Mouse (Mus musculus): Measurements from ENCODE around the gene Mrpl58. TPM values are rescaled to one million over a fixed set of nuclear protein-coding genes. Genes with fewer than 3 reads are reported as not detected.
"Not testable (repeated sequence)": the region's sequence is repeated elsewhere in the genome, so short reads cannot be mapped to it uniquely, and the experiment has no call there.

The Mrpl58 gene
- total RNA-seq, 2 experiments from 2014 or later = 95.7 to 96.6 TPM

DNA sequence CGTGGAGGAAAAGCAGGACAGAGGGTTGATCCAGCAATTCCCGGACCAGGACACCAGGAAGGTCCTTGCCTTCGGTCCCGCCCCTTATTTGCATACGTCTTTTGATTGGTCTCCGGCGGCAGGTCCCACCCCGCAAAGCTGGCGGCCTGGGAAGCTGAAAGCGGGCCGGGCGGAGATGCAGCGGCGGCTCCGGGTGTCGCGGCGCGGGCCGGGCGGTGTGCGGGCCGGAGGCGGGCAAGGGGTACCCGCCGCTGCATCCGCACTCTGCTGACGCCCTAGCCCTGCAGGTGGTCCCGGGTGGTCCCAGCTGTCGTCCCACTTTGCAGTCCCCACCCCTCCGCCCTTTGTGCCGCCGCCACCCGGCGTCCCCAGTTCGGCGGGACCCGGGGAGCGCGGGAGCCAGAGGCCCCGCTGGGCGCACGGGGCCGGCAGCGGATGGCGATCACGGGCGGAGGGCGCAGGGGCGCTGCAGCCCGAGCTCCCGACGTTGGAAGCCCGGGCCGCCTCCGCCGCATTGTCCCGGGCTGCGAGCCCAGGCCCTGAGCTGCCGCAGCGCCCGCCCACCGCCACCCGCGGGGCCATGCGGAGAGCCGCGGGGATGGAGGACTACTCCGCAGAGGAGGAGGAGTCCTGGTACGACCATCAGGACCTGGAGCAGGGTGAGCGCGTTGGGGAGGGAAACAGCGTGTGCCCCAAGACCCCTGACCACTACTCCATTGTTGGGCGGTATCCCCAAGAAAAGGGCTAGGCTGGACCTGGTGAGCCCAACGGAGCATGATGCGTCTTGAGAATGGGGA, 21.6 kb upstream of the Mrpl58 start, which contains the start of gene Cdr2l:
Gene Cdr2l (plus strand): TSS at position 174 of the 797 bp plus-strand sequence.
- peak; percentile 84 to 91 for DNase-seq (ENCODE audit: low spot score in 2 of 2)

DNA sequence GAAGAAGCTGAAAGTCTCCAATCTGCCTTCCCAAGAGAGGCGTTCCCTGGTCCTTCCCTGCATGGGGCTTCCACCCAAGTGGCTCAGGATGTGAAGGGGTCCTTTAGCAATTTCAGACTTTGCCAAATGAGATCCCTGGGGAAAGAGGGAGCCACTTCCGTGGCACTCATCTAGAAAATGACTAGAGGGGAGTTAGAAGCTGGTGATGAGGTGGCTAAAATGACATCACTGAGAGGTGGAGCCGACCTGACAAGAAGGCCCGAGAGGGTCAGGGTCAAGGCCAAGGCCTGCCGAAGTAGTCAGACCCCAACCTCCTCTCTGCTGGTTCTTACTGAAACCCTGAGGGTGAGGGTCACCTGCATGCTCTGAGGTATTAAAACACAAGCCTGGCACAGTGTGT, 20.7 kb upstream of the Mrpl58 start:
- no peak for DNase-seq (ENCODE audit: low spot score in 2 of 2)

GRCm38 (mm10) chr11:115383701-115384474, 19.7 kb upstream of the Mrpl58 start:
- DNase-seq (ENCODE audit: low spot score in 2 of 2) = peak; percentile 43 to 69

DNA sequence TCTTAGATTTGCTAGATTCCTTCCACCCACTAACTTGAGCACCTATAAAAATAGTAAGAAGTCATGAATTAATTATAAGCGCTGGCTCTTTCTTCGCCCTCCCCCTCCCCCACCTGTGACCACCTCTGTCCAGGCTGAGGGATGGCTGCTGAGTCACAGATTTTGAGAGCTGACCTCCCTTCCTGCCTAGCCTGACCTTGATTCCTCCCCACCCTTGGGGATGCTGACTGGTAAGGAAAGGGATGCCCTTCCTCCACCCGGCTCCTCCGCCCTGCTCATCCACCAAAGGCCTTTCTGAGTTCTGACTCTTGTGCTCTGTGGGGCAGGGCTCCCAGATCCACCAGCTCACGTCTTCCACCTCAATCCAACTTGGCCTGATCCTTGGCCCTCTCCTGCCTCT, 19.0 kb upstream of the Mrpl58 start:
- DNase-seq (ENCODE audit: low spot score in 2 of 2) = no peak

- not testable (repeated sequence) for DNase-seq (ENCODE audit: low spot score in 2 of 2)
These were observed 16.7 kb upstream of the Mrpl58 start for GRCm38 (mm10) chr11:115386859-115387258.

DNA sequence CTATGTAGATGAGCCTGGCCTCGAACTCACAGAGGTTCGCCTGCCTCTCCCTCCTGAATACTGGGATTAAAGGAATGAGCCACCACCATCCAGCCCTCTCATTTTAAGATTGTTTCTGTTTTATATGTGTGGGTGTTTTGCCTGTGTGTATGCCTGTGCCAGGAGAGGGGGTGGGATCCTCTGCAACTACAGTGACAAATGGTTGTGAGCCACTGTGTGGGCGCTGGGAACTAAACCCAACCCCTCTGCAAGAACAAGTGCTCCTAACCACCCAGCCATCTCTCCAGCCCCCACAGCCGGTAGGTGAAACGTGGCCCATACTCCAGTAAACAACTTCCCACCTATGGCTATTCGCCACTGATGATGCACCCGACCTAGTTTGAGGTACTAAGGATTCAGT, 12.2 kb upstream of the Mrpl58 start:
- DNase-seq (ENCODE audit: low spot score in 2 of 2) = no peak

DNA sequence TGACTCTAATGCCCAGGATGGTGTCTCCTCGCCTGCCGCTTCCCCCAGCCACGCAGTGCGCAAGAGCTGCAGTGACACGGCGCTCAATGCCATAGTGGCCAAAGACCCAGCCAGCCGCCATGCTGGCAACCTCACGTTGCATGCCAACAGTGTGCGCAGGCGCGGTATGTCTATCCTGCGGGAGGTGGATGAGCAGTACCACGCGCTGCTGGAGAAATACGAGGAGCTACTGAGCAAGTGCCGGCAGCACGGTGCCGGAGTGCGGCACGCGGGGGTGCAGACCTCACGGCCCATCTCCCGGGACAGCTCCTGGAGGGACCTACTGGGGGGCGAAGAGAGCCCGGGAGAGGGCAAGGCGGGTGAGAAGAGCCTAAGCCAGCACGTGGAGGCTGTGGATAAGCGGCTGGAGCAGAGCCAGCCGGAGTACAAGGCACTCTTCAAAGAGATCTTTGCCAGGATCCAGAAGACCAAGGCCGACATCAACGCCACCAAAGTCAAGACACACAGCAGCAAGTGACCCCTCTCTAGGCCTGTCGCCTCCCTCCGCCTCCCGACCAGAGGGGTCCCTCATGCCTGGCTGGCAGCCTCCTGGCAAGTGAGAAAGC, 9.7 kb upstream of the Mrpl58 start:
- DNase-seq (ENCODE audit: low spot score in 2 of 2) = no peak

DNA sequence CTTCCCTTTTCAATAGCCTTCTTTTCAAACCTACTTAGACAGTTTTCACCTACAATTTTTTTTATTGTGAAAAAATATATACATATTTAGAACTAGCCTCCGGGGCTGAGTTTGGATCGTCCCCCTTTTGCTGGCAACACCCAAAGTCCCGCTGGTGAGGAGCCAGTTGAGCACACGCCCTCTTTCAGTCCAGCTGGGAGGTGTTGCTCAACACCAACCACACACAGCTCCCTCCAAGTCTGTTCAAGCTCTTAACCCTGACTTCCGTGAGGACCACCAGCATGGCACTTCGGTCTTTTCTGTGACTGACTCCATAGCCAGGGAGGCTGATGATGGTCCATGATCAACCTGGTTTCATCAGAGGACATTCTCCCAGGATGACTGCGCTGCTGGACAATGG, 5.5 kb upstream of the Mrpl58 start:
- no peak for DNase-seq (ENCODE audit: low spot score in 2 of 2)

DNA sequence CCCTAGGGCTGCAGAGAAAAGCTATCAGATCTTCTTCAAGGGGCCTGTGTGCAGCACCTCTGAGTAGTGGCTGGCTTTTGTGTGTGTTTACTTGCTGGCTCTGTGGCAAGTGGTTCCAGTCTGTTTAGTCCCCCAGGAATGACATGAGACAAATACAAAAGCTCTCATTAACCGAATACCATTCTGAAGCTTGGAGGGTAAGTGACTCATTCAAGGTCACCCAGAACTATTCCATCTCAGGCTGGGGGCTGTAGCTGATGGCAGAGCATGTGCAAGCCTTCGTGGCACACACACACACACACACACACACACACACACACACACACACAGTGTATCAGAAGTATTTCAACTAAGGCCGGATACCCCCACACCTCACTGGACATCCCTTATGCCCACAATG, 3.4 kb upstream of the Mrpl58 start:
- DNase-seq (ENCODE audit: low spot score in 2 of 2) = no peak

DNA sequence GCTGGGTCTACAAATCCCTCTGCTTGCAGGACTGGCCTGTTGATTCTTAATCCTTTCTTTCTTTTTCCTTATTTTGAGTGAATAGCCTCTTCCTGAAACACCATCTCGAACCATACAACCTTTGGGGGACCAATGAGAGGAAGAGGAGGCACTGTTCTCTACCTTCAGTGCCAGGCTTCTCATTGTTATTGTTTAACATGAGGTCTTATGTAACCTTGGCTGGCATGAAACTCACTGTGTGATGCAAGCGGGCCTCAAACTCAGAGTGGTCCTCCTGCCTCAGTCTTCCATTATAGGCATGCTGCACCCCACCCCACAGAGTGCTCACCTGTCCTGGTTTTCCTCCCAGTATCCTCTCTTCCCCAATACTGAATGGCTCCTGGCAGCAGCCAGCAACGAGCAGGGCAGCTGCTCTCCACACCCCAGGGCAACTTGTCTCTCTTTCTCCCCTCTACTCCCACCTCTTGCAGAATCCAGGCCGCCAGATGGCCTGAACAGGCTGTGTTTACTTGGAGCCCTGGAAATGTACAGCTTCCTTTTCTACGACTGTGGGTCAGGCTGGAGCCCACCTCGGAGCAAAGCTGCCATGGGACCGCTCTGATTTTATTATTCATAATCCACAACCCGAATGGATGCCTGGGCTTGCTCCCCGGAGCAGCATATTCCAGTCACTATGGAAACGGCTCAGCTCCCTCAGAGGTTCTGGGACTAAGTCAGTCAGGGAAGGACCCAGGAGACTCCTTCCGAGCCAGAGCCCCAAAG, 2.7 kb upstream of the Mrpl58 start:
- peak; percentile 44 to 63 for DNase-seq (ENCODE audit: low spot score in 2 of 2)

DNA sequence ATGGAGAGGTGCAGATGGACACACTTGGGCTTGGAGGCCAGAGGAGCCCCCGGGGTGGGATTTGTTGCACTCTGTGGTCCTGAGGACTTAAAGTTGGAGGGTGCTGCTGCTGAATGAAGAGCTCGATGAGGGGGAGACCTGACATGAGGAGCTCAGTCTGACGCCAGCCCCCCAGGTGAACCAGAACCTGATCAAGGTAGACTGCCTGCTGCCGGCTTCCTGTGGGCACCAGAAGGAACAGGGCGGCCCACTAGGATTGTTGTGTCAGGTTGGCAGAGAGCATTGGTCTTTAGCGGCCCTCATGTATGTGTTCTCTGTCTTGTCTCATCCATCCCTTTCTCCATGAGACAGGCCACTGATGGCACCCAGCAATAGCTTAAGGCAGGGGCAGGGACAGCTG, 2.2 kb downstream of the Mrpl58 start:
- DNase-seq (ENCODE audit: low spot score in 2 of 2) = no peak

DNA sequence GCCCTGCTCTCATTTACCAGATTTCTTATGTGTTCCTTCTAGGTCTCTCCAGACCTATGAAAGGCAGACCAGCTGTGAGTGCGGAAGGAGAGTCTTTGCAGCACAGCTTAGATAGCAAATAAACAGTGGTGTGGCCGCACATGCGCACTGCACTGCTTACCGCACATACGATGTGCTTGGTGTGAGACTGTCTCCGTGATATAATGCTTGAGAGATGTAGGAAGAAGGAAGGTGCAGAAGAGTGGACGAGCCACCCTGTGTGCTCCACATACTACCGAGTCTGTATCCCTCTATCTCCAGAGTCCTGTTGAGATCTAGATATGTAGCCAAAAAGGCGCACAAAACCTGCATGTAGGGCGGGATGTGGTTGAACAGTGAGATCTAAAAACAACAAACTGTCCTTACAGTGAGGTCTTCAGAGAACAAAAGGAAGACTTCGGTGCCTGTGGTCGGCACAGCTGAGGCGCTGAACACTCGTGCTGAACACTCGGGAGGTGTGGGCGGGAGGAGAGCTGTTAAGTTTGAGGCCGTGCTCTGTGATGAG, 3.4 kb downstream of the Mrpl58 start:
- no peak for DNase-seq (ENCODE audit: low spot score in 2 of 2)

DNA sequence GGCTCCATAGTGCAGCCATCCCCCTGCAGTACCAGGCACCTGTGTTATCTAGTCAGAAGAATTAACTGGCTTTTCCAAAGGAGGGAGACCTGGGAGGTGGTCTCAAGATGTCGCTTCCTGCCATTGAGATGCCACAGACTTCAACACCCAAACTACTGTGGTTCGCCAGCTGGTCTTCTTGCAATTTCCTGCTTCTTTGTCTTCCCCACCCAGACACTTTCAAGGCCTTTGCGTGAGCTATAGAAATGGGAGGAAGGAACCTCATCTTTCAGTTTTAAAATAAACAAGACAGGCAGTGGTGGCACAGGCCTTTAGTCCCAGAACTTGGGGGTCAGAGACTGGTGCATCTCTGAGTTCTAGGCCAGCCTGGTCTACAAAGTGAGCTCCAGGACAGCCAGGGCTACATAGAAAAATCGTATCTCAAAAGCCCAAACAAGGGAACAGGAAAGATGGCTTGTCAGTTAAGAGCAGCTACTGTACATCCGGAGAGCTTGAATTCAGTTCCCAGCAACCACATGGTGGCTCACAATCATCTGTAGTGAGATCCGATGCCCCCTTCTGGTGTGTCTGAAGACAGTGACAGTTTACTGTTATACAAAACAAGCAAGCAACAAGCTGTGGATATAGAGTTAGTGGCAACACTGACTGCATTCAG, 4.8 kb downstream of the Mrpl58 start:
- DNase-seq (ENCODE audit: low spot score in 2 of 2) = no peak

DNA sequence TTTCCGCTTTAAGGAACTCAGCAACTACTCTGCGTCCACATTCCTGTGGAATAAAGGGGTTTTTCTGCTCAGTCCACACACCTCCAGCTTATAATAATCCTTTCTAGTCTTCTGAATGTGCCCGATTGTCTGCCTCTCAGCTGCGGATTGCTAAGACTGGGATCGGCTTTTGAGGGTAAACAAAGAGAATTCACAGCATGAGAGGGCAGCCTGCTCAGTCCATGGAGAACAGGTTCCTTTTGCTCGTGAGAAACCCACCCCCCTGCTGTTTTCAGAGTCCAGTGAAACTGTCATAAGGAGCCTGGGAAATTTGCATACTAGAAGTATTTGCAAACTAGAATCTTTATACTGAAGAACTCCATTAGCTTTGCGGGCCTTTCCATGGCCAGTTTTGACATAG, 6.0 kb downstream of the Mrpl58 start:
- DNase-seq (ENCODE audit: low spot score in 2 of 2) = no peak

DNA sequence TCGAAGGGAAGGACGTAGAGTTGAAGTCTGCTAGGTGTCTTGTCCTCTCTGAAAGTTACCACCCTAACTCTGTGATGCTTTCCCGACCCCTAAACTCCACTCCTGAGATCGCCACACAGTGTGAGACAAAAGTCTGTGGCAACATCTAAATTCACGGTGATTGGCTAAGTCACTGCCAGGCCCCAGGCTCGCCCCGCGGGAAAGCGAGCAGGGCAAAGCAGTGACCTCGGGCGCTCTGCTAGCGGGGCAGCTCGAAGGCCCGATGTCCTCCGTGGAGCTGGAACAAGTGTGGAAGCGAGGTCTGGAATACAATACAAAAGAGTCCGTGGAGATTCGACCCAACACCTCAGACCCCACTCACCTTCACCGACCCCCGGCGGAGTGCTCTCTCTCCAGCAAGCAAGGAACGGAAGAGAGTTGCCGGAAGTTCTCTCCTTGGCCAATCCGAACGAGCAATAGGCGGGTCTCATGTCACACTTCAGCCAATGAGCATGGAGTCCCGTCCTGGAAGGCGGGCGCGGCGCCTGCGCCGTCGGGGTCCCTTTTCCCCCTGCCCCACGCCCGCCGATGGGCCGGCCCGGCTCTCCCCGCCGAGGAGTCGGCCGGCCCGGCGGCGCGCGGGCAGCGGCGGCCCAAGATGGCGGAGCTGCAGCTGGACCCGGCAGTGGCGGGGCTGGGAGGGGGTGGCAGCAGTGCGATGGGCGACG, 16.1 kb downstream of the Mrpl58 start, which contains the start of the genes Atp5h and Kctd2:
Gene Atp5h (minus strand): TSS at position 432 of the 707 bp plus-strand sequence.
Gene Kctd2 (plus strand): TSS at position 598 of the 707 bp plus-strand sequence.
- DNase-seq (ENCODE audit: low spot score in 2 of 2) = peak; percentile 91 to 97

DNA sequence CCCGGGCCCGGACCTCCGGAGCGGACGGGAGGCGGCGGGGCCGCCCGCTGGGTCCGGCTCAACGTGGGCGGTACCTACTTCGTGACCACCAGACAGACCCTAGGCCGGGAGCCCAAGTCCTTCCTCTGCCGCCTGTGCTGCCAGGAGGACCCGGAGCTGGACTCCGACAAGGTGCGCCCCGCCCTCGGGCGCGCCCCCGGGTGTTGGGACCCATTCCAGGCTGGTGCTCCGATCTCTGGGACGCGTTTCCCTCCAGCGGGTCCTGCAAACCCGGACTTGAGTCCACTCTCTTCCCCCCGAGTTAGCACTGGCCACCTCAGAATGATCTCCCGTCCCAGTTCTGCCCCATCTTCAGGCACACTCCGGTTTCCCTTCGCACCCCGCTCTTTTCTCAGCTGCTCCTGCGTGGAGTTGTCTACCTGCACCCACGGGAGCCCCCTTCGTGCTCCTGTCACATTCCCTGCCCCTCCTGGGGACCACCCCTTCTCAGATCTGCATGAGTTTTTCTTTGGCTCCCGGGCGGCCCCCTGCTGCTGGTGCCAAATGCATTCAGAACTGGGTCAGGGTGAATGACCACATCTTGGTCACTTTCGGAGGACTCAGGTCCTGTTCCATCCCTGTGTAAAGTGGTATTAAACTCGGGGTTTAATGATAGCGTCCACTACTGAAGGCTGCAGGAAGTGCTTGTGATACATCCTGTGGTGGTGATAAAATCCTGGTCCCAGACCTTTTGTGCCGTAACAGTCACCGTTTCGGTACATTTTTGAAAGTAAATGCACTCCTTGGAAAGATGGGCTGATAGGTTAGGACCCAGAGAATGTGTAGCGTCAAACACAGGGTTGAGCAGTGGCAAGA, 17.0 kb downstream of the Mrpl58 start:
- peak; percentile 51 to 57 for DNase-seq (ENCODE audit: low spot score in 2 of 2)

DNA sequence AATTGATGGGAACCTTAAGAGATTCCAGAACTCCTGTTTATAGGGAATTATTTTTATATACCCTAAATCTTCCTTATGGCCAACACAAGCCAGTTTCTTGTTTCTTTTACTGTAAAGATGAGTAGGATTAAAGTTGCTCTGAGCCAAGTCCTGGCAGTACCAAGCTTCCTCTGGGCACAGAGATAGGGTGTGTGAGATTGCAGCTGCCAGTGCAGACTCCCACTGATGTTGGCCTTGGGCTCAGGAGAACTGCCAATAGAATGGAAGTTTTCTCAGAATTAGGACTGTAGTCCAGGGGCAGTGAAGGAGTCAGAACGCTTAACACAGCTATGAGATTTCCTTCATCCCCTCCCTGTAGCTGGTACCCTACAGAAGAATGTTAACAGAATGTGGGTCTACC, 17.8 kb downstream of the Mrpl58 start:
- no peak for DNase-seq (ENCODE audit: low spot score in 2 of 2)

- DNase-seq (ENCODE audit: low spot score in 2 of 2) = no peak
These were observed 18.4 kb downstream of the Mrpl58 start for GRCm38 (mm10) chr11:115421972-115422371.

DNA sequence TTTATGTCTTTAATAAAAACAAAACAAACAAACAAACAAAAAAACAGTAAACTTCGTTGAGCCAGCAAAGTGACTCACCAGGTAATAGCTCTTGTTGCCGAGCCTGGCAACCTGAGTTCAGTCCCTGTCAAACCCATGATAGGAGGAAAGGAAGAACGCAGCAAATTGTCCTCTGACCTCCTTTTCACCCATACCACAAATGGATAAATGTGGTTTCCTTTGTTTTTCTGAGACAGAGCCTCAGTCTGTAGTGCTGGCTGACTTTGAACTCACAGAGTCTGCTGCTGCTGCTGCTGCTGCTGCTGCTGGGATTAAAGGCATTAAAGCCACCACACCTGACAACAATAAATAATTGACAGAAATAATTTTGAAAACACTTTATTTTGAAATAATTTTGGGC, 19.5 kb downstream of the Mrpl58 start:
- DNase-seq (ENCODE audit: low spot score in 2 of 2) = no peak
